Comparison of ENCODE assay signal across 16 mouse cellular contexts in genomic region chr19:7117141-7117540, GRCm38 (mm10). TPM values are rescaled to one million over a fixed set of nuclear protein-coding genes. Genes with fewer than 3 reads are reported as not detected.
A peak's percentile ranks its signal among the peaks of the same experiment; 100 is the strongest.
DNase-seq lines count a peak whose midpoint lies in the region; ATAC-seq and TF ChIP-seq lines count a peak whose summit lies in the region.
"Had no signal": no experiment of that assay in that cellular context is flagged by ENCODE, and none has a peak within 500 bp of the region (broad histone marks: within the 10 kb centered on the region; RNA-seq: fewer than 3 reads in every experiment).

No protein-coding gene starts in this region.

- H3K9me3 ChIP-seq in hindbrain, embryonic 12.5 days (replicated peaks) = no peaks in the 10 kb centered on the region
- H3K9me3 ChIP-seq in hindbrain, postnatal 0 days (ENCODE audit: low read length) = no peaks in the 10 kb centered on the region
- no peaks in the 10 kb centered on the region for H3K9me3 ChIP-seq in liver, embryonic 14.5 days (ENCODE audit: control insufficient read depth, low read length)
- H3K9me3 ChIP-seq: embryonic facial prominence, embryonic 13.5 days; forebrain, embryonic 15.5 days; heart, embryonic 15.5 days; hindbrain, embryonic 15.5 days; lung, embryonic 15.5 days had no signal

- H3K36me3 ChIP-seq in hindbrain, embryonic 12.5 days = no peaks in the 10 kb centered on the region
- no peaks in the 10 kb centered on the region for H3K36me3 ChIP-seq in hindbrain, postnatal 0 days (ENCODE audit: insufficient read depth, low read length)
- H3K36me3 ChIP-seq in liver, embryonic 14.5 days (replicated peaks; ENCODE audit: control insufficient read depth, insufficient read depth, low read depth) = no peaks in the 10 kb centered on the region
- H3K36me3 ChIP-seq: embryonic facial prominence, embryonic 13.5 days; forebrain, embryonic 15.5 days; heart, embryonic 15.5 days; hindbrain, embryonic 15.5 days; lung, embryonic 15.5 days had no signal

- no peak overlapping the region for H3K4me3 ChIP-seq in hindbrain, embryonic 12.5 days
- no peak overlapping the region for H3K4me3 ChIP-seq in hindbrain, postnatal 0 days (ENCODE audit: low read length)
- H3K4me3 ChIP-seq in liver, embryonic 14.5 days (ENCODE audit: insufficient read depth in 1 of 2, low read depth in 2 of 2, low read length in 2 of 2) = peak overlapping the region in 1 of 2 experiments; percentile 22; a peak in 1 of 4 replicates
- H3K4me3 ChIP-seq: embryonic facial prominence, embryonic 13.5 days; forebrain, embryonic 15.5 days; heart, embryonic 15.5 days; hindbrain, embryonic 15.5 days; lung, embryonic 15.5 days had no signal

- ATAC-seq in hindbrain, embryonic 12.5 days (ENCODE audit: low FRiP score) = no peak
- ATAC-seq in hindbrain, postnatal 0 days = no peak
- 0 out of 2 replicates have a peak, but pooled peaks have one; percentile 2 for ATAC-seq in common myeloid progenitor, adult 5-6 weeks (replicated peaks; ENCODE audit: low read depth, poor library complexity, severe bottlenecking)
- ATAC-seq in liver, embryonic 14.5 days (ENCODE audit: insufficient read depth) = peak; percentile 83
- ATAC-seq: forebrain, embryonic 15.5 days; Patski had no signal

- DNase-seq in hindbrain, postnatal 0 days (ENCODE audit: low spot score) = no peak
- DNase-seq in c-Kit-negative CD71-positive TER-119-positive erythroid progenitor cells, embryonic 14.5 days (ENCODE audit: low read depth, low spot score) = peak; percentile 37
- peak in 2 of 3 experiments; percentile 45 to 46 for DNase-seq in liver, embryonic 14.5 days (ENCODE audit: low read depth in 3 of 3, low spot score in 3 of 3)
- no peak for DNase-seq in left cerebral cortex, postnatal 4 days
- DNase-seq in yolk sac, embryonic 10.5 days (ENCODE audit: low spot score) = no peak
- DNase-seq: cerebellum, postnatal 36 days; gastrocnemius, postnatal 14 days; kidney, adult 9 months had no signal

- H3K9ac ChIP-seq in hindbrain, embryonic 12.5 days = no peak overlapping the region
- no peak overlapping the region for H3K9ac ChIP-seq in hindbrain, postnatal 0 days (replicated peaks; ENCODE audit: low read length)
- peak overlapping the region; percentile 62 for H3K9ac ChIP-seq in liver, embryonic 14.5 days (replicated peaks)
- H3K9ac ChIP-seq: forebrain, embryonic 15.5 days; heart, embryonic 15.5 days; hindbrain, embryonic 15.5 days; lung, embryonic 15.5 days had no signal

- no peak for TF ChIP-seq CTCF in hindbrain, postnatal 0 days (IDR thresholded peaks at IDR 0.05; ENCODE audit: low read depth)
- TF ChIP-seq CTCF in liver, embryonic 14.5 days (IDR thresholded peaks at IDR 0.05; ENCODE audit: low read depth) = 0 out of 2 replicates have a peak, but pooled peaks have one; percentile 31

- WGBS in hindbrain, embryonic 12.5 days = 67% methylated on average over 4 of the region's 4 CpGs
- WGBS in hindbrain, postnatal 0 days = 77% methylated on average over 4 of the region's 4 CpGs
- 10% methylated on average over 4 of the region's 4 CpGs for WGBS in liver, embryonic 14.5 days (ENCODE audit: insufficient replicate concordance)

- H3K27ac ChIP-seq in hindbrain, embryonic 12.5 days = peak overlapping the region; percentile 1; the same call in 1 of the 2 replicates
- no peak overlapping the region for H3K27ac ChIP-seq in hindbrain, postnatal 0 days
- peak overlapping the region; percentile 78 for H3K27ac ChIP-seq in liver, embryonic 14.5 days
- H3K27ac ChIP-seq: embryonic facial prominence, embryonic 13.5 days; forebrain, embryonic 15.5 days; hindbrain, embryonic 15.5 days; lung, embryonic 15.5 days had no signal

- TF ChIP-seq EP300 in liver, embryonic 14.5 days (IDR thresholded peaks at IDR 0.05; ENCODE audit: low read depth) = no peak; the same call in 1 of the 2 replicates

- peaks cover 15% of the 10 kb centered on the region for H3K27me3 ChIP-seq in hindbrain, embryonic 12.5 days
- H3K27me3 ChIP-seq in hindbrain, postnatal 0 days (ENCODE audit: insufficient read depth, low read length) = no peaks in the 10 kb centered on the region
- no peaks in the 10 kb centered on the region for H3K27me3 ChIP-seq in liver, embryonic 14.5 days (ENCODE audit: control insufficient read depth, insufficient read depth, low read length)
- H3K27me3 ChIP-seq: forebrain, embryonic 15.5 days; heart, embryonic 15.5 days; lung, embryonic 15.5 days; Patski had no signal

- H3K4me2 ChIP-seq in hindbrain, embryonic 12.5 days (replicated peaks) = no peak overlapping the region
- H3K4me2 ChIP-seq in hindbrain, postnatal 0 days (ENCODE audit: low read depth, low read length) = no peak overlapping the region
- peak overlapping the region; percentile 69 for H3K4me2 ChIP-seq in liver, embryonic 14.5 days (ENCODE audit: low read depth)
- H3K4me2 ChIP-seq: embryonic facial prominence, embryonic 13.5 days; forebrain, embryonic 15.5 days; hindbrain, embryonic 15.5 days; lung, embryonic 15.5 days had no signal

- intact Hi-C loops in left cerebral cortex, postnatal 4 days (cut with DNase I) = no loop called here

- H3K4me1 ChIP-seq in hindbrain, embryonic 12.5 days = peaks cover 54% of the 10 kb centered on the region
- peaks cover 19% of the 10 kb centered on the region for H3K4me1 ChIP-seq in hindbrain, postnatal 0 days (ENCODE audit: insufficient read depth, low read length)
- peaks cover 35 to 55% of the 10 kb centered on the region in 2 experiments for H3K4me1 ChIP-seq in liver, embryonic 14.5 days (replicated peaks; ENCODE audit: control insufficient read depth in 2 of 2, insufficient read depth in 2 of 2, low read length in 1 of 2)

RNA-seq across cellular contexts. Expression of gene Flrt1, which starts 11.6 kb away (rescaled TPM):
- 5.5 and 6.6 TPM in 2 replicates for polyA plus RNA-seq in hindbrain, embryonic 12.5 days (2016; fragmentation: Nextera tagmentation; extraction: Ambion mirVana)
- total RNA-seq in hindbrain, postnatal 0 days (2014; rRNA removed) = 8.4 and 10.1 TPM in 2 replicates
- 7.8 and 8.1 TPM in 2 replicates for polyA plus RNA-seq in hindbrain, postnatal 0 days (2015; fragmentation: Nextera tagmentation; extraction: Ambion mirVana)
- total RNA-seq in common myeloid progenitor, adult 5-6 weeks (2017) = not detected in 2 replicates
- 0.01 and 0.02 TPM in 2 replicates for polyA plus RNA-seq in liver, embryonic 14.5 days (2012; rRNA removed)
- polyA plus RNA-seq in liver, embryonic 14.5 days (2014; fragmentation: Nextera tagmentation; extraction: Ambion mirVana) = 0.08 and 0.09 TPM in 2 replicates
- total RNA-seq in left cerebral cortex, postnatal 4 days (2021) = 10 to 100 TPM; 22.4 to 23.5 TPM

Comparison
In these comparisons a context has a peak if more than half of its experiments do, and no peak if none do; other contexts are left out.
1. ATAC-seq: peak in common myeloid progenitor, adult 5-6 weeks (single experiment) and liver, embryonic 14.5 days (single experiment); none in hindbrain, embryonic 12.5 days (single experiment) and hindbrain, postnatal 0 days (single experiment).
2. DNase-seq: peak in c-Kit-negative CD71-positive TER-119-positive erythroid progenitor cells, embryonic 14.5 days (single experiment) and liver, embryonic 14.5 days (2 of 3); none in hindbrain, postnatal 0 days (single experiment), left cerebral cortex, postnatal 4 days (single experiment) and yolk sac, embryonic 10.5 days (single experiment).